Mouse (Mus musculus): Measurements from ENCODE around the gene Zbtb16. TPM values are rescaled to one million over a fixed set of nuclear protein-coding genes. Genes with fewer than 3 reads are reported as not detected.

Zbtb16 gene
- polyA plus RNA-seq, 1 experiment from 2014 or later: 2.5 TPM

DNA sequence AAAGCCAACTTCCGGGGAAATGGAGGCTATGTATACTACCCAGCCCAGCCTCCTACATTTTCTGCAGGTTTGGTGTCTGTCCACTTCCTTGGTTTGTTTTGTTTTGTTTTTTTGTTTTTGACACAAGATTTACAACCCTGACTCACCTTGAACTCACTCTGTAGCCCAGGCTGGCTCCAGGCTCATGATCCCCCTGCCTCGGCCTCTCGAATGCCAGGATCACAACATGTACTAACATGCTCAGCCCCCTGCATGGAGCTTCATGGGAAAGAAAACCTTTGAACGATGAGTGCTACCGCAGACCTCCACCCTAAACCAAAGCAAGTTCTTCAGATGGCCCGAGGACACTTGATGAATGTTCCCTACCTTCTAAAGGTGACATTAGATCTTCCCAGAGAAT, 86.4 kb downstream of the Zbtb16 start:
- WGBS (ENCODE audit: insufficient replicate concordance): 85% methylated on average over 6 of the region's 6 CpGs
- H3K27me3 ChIP-seq (ENCODE audit: insufficient read depth, low read length): no peaks in the 10 kb centered on the region
- peaks cover 53% of the 10 kb centered on the region for H3K4me1 ChIP-seq (ENCODE audit: insufficient read depth)
- TF ChIP-seq CTCF (IDR thresholded peaks at IDR 0.05; ENCODE audit: low read depth): no peak
- no peak for TF ChIP-seq EP300 (IDR thresholded peaks at IDR 0.05; ENCODE audit: low read depth)
- H3K36me3 ChIP-seq (replicated peaks; ENCODE audit: insufficient read depth, low read length): no peaks in the 10 kb centered on the region
- no peaks in the 10 kb centered on the region for H3K9me3 ChIP-seq (ENCODE audit: low read length)
- ATAC-seq (no peak), DNase-seq (no peak)
- H3K4me3 ChIP-seq (ENCODE audit: low read depth, low read length): no peak overlapping the region
- H3K27ac ChIP-seq (ENCODE audit: low read depth): peak overlapping the region; percentile 74
- H3K9ac ChIP-seq (replicated peaks): no peak overlapping the region
- H3K4me2 ChIP-seq (ENCODE audit: low read depth, low read length): no peak overlapping the region

DNA sequence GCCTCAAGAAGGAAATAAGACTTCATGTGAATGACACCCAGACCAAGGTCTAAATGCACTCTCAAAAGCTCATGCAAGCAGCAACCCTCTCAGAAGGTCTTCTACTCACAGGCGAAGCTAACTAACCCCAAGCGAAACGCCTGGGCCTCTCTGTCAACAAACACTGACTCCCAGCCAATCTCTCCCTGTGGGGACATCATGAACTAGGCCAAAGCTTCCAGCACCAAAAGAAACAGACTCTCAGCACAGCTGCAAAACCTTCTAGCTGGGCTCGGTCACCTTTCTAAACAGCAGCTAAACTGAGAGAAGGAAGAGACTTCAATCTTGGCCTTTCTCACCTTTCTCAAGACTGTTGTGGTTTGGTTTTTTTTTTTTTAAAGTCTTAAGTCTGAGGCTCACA, 86.9 kb downstream of the Zbtb16 start:
- Histone ChIP-seq H3K4me3 (ENCODE audit: low read depth, low read length) (no peak overlapping the region), H3K27ac (ENCODE audit: low read depth) (peak overlapping the region; percentile 74), H3K4me1 (ENCODE audit: insufficient read depth) (peaks cover 55% of the 10 kb centered on the region), H3K27me3 (ENCODE audit: insufficient read depth, low read length) (no peaks in the 10 kb centered on the region), H3K9ac (replicated peaks) (no peak overlapping the region), H3K9me3 (ENCODE audit: low read length) (no peaks in the 10 kb centered on the region), H3K36me3 (replicated peaks; ENCODE audit: insufficient read depth, low read length) (no peaks in the 10 kb centered on the region), H3K4me2 (ENCODE audit: low read depth, low read length) (no peak overlapping the region)
- ATAC-seq (no peak), DNase-seq (no peak)
- 60% methylated on average over 4 of the region's 4 CpGs for WGBS (ENCODE audit: insufficient replicate concordance)
- TF ChIP-seq EP300 (IDR thresholded peaks at IDR 0.05; ENCODE audit: low read depth) (peak; percentile 43; the same call in 1 of the 2 replicates), CTCF (IDR thresholded peaks at IDR 0.05; ENCODE audit: low read depth) (no peak)

GRCm38 (mm10) chr9:48748761-48749160, 87.3 kb downstream of the Zbtb16 start:
- 81% methylated on average over 4 of the region's 4 CpGs for WGBS (ENCODE audit: insufficient replicate concordance)
- DNase-seq: no peak
- Histone ChIP-seq H3K9ac (replicated peaks) (no peak overlapping the region), H3K9me3 (ENCODE audit: low read length) (no peaks in the 10 kb centered on the region), H3K4me1 (ENCODE audit: insufficient read depth) (peaks cover 56% of the 10 kb centered on the region), H3K36me3 (replicated peaks; ENCODE audit: insufficient read depth, low read length) (no peaks in the 10 kb centered on the region), H3K4me3 (ENCODE audit: low read depth, low read length) (no peak overlapping the region), H3K4me2 (ENCODE audit: low read depth, low read length) (no peak overlapping the region), H3K27me3 (ENCODE audit: insufficient read depth, low read length) (no peaks in the 10 kb centered on the region), H3K27ac (ENCODE audit: low read depth) (peak overlapping the region; percentile 74)
- no peak for ATAC-seq
- TF ChIP-seq CTCF (IDR thresholded peaks at IDR 0.05; ENCODE audit: low read depth) (no peak), EP300 (IDR thresholded peaks at IDR 0.05; ENCODE audit: low read depth) (no peak)

- TF ChIP-seq CTCF (IDR thresholded peaks at IDR 0.05; ENCODE audit: low read depth) (no peak), EP300 (IDR thresholded peaks at IDR 0.05; ENCODE audit: low read depth) (no peak)
- no peaks in the 10 kb centered on the region for H3K27me3 ChIP-seq (ENCODE audit: insufficient read depth, low read length)
- no peaks in the 10 kb centered on the region for H3K9me3 ChIP-seq (ENCODE audit: low read length)
- ATAC-seq: no peak
- H3K4me2 ChIP-seq (ENCODE audit: low read depth, low read length): no peak overlapping the region
- WGBS (ENCODE audit: insufficient replicate concordance): 74% methylated on average over 4 of the region's 4 CpGs
- peak overlapping the region; percentile 74 for H3K27ac ChIP-seq (ENCODE audit: low read depth)
- H3K9ac ChIP-seq (replicated peaks): no peak overlapping the region
- H3K4me3 ChIP-seq (ENCODE audit: low read depth, low read length): no peak overlapping the region
- no peaks in the 10 kb centered on the region for H3K36me3 ChIP-seq (replicated peaks; ENCODE audit: insufficient read depth, low read length)
- no peak for DNase-seq
- H3K4me1 ChIP-seq (ENCODE audit: insufficient read depth): peaks cover 57% of the 10 kb centered on the region
Measured at GRCm38 (mm10) chr9:48748216-48748615, 87.8 kb downstream of the Zbtb16 start.

- no peaks in the 10 kb centered on the region; the same call in 1 of the 2 replicates for H3K36me3 ChIP-seq (replicated peaks; ENCODE audit: insufficient read depth, low read length)
- H3K9ac ChIP-seq (replicated peaks): no peak overlapping the region
- DNase-seq (no peak), ATAC-seq (no peak)
- no peak overlapping the region for H3K4me2 ChIP-seq (ENCODE audit: low read depth, low read length)
- no peaks in the 10 kb centered on the region for H3K9me3 ChIP-seq (ENCODE audit: low read length)
- no peak for TF ChIP-seq EP300 (IDR thresholded peaks at IDR 0.05; ENCODE audit: low read depth)
- no peak for TF ChIP-seq CTCF (IDR thresholded peaks at IDR 0.05; ENCODE audit: low read depth)
- H3K27me3 ChIP-seq (ENCODE audit: insufficient read depth, low read length): no peaks in the 10 kb centered on the region
- no peak overlapping the region for H3K4me3 ChIP-seq (ENCODE audit: low read depth, low read length)
- H3K4me1 ChIP-seq (ENCODE audit: insufficient read depth): peaks cover 55% of the 10 kb centered on the region
- peak overlapping the region; percentile 96 for H3K27ac ChIP-seq (ENCODE audit: low read depth)
- 78% methylated on average over 10 of the region's 10 CpGs for WGBS (ENCODE audit: insufficient replicate concordance)
Measured at GRCm38 (mm10) chr9:48746506-48746905, 89.5 kb downstream of the Zbtb16 start.

- DNase-seq (peak; percentile 31), ATAC-seq (peak; percentile 55)
- Histone ChIP-seq H3K4me2 (ENCODE audit: low read depth, low read length) (peak overlapping the region; percentile 46), H3K4me1 (ENCODE audit: insufficient read depth) (peaks cover 55% of the 10 kb centered on the region), H3K9me3 (ENCODE audit: low read length) (no peaks in the 10 kb centered on the region), H3K9ac (replicated peaks) (peak overlapping the region; percentile 22; the same call in 1 of the 2 replicates), H3K27ac (ENCODE audit: low read depth) (peak overlapping the region; percentile 96), H3K36me3 (replicated peaks; ENCODE audit: insufficient read depth, low read length) (no peaks in the 10 kb centered on the region; the same call in 1 of the 2 replicates), H3K27me3 (ENCODE audit: insufficient read depth, low read length) (no peaks in the 10 kb centered on the region), H3K4me3 (ENCODE audit: low read depth, low read length) (no peak overlapping the region)
- TF ChIP-seq EP300 (IDR thresholded peaks at IDR 0.05; ENCODE audit: low read depth) (no peak), CTCF (IDR thresholded peaks at IDR 0.05; ENCODE audit: low read depth) (no peak)
- WGBS (ENCODE audit: insufficient replicate concordance): 34% methylated on average over 5 of the region's 5 CpGs
Measured at GRCm38 (mm10) chr9:48745347-48746119, 90.5 kb downstream of the Zbtb16 start.
